Mouse (Mus musculus): ENCODE measurements around the gene Slc35b2. TPM values are rescaled to one million over a fixed set of nuclear protein-coding genes. Genes with fewer than 3 reads are reported as not detected.

The Slc35b2 gene
- polyA plus RNA-seq, 1 experiment from 2014 or later: 75.8 TPM

DNA sequence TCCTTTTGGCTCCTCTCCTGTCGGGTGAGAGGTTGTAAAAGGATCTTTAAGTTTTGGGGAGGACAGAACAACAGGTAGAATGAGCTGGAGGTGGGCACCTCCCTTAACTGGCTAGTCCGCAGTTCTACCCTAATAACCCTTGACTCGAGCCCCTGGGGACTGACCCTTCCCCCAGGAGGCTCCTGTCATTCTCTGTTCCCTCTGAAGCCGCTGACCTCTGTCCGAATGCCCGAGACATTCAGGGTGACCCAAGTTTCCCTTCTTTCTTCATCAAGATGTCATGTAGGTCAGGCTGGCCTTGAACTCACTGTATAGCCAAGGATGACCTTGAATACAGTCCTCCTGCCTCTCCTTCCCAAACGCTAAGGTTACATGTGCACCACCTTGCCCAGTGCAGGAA lies 24.7 kb downstream of the Slc35b2 start:
- Histone ChIP-seq H3K9me3 (replicated peaks) (0 out of 2 replicates have a peak, but pooled peaks cover 6% of the 10 kb centered on the region), H3K4me2 (no peak overlapping the region), H3K4me3 (no peak overlapping the region), H3K27me3 (no peaks in the 10 kb centered on the region), H3K36me3 (peaks cover 33% of the 10 kb centered on the region), H3K27ac (no peak overlapping the region), H3K9ac (no peak overlapping the region), H3K4me1 (replicated peaks) (peaks cover 54% of the 10 kb centered on the region)
- 84% methylated on average over 7 of the region's 7 CpGs for WGBS
- no peak for ATAC-seq (replicated peaks; ENCODE audit: insufficient number of reproducible peaks, insufficient read depth, low FRiP score, low read depth)

DNA sequence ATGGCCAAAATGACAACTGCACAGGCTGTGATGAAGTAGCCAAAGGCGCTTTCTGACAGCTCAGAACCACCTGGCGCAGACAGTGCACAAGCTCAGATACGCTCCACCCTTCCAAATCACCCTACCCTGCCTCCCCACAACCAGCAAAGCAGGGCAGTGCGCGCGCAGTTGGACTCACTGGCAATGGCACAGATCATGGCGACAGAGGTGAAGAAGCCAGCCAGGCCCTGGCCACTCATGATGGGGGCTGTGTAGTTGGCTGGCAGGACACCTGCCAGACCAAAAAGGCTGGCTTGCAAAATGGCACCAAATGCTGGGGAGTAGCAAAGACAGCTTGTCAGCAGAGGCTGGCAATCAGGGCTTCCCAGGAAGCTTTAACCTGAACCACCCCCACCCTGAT lies 25.6 kb downstream of the Slc35b2 start:
- 97% methylated on average over 7 of the region's 7 CpGs for WGBS
- ATAC-seq (replicated peaks; ENCODE audit: insufficient number of reproducible peaks, insufficient read depth, low FRiP score, low read depth): no peak
- Histone ChIP-seq H3K27ac (no peak overlapping the region), H3K36me3 (peaks cover 33% of the 10 kb centered on the region), H3K9me3 (replicated peaks) (0 out of 2 replicates have a peak, but pooled peaks cover 6% of the 10 kb centered on the region), H3K4me1 (replicated peaks) (peaks cover 56% of the 10 kb centered on the region), H3K9ac (no peak overlapping the region), H3K4me3 (no peak overlapping the region), H3K27me3 (no peaks in the 10 kb centered on the region; the same call in 1 of the 2 replicates), H3K4me2 (no peak overlapping the region)

DNA sequence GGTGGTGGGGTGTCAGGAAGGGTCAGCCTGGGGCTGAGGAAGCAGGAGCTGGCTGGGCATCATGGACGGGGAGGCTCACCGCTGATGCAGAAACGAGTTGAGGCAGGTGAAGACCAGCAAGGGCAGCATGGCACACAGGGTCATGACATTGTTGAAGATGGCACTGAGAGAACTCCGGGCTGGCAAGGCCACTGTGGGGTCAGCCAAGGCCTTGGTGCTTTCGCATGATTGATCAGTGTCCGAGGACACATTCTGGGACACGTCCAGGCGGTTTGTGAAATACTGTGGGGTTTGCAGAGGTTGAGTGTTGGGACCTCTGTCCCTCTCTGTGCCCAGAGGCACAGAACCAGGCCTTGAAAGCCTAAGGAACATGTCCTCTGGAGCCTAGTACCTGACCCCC lies 26.2 kb downstream of the Slc35b2 start:
- ATAC-seq (replicated peaks; ENCODE audit: insufficient number of reproducible peaks, insufficient read depth, low FRiP score, low read depth): no peak
- Histone ChIP-seq H3K9ac (no peak overlapping the region), H3K27me3 (no peaks in the 10 kb centered on the region; the same call in 1 of the 2 replicates), H3K36me3 (peaks cover 33% of the 10 kb centered on the region), H3K4me1 (replicated peaks) (peaks cover 56% of the 10 kb centered on the region), H3K9me3 (replicated peaks) (0 out of 2 replicates have a peak, but pooled peaks cover 6% of the 10 kb centered on the region), H3K4me2 (no peak overlapping the region), H3K4me3 (no peak overlapping the region), H3K27ac (no peak overlapping the region)
- WGBS: 92% methylated on average over 8 of the region's 8 CpGs

DNA sequence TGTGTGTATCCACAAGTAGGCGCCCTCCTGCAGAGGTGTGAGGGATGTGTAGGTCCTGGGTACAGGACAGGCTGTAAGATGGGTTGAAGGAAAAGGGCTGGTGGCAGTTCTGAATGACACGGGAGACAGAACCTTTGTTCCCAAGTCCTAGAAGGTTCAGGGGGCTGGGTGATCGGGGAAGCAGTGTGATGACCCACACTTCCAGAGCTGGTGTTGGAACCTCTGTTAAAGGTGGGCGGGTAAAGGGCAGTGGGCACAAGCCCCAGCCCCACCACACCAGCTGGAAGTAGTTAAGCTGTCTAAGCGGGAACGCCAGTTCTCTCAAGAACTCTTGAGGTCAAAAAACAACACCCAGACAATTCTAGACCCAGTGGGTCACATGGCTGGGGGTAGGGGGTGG lies 26.7 kb downstream of the Slc35b2 start:
- H3K9ac ChIP-seq: no peak overlapping the region
- ATAC-seq (replicated peaks; ENCODE audit: insufficient number of reproducible peaks, insufficient read depth, low FRiP score, low read depth): no peak
- H3K4me2 ChIP-seq: no peak overlapping the region
- no peak overlapping the region for H3K27ac ChIP-seq
- H3K36me3 ChIP-seq: peaks cover 33% of the 10 kb centered on the region
- H3K9me3 ChIP-seq (replicated peaks): 0 out of 2 replicates have a peak, but pooled peaks cover 6% of the 10 kb centered on the region
- no peak overlapping the region for H3K4me3 ChIP-seq
- H3K4me1 ChIP-seq (replicated peaks): peaks cover 56% of the 10 kb centered on the region
- no peaks in the 10 kb centered on the region; the same call in 1 of the 2 replicates for H3K27me3 ChIP-seq
- WGBS: 72% methylated on average over 6 of the region's 6 CpGs

DNA sequence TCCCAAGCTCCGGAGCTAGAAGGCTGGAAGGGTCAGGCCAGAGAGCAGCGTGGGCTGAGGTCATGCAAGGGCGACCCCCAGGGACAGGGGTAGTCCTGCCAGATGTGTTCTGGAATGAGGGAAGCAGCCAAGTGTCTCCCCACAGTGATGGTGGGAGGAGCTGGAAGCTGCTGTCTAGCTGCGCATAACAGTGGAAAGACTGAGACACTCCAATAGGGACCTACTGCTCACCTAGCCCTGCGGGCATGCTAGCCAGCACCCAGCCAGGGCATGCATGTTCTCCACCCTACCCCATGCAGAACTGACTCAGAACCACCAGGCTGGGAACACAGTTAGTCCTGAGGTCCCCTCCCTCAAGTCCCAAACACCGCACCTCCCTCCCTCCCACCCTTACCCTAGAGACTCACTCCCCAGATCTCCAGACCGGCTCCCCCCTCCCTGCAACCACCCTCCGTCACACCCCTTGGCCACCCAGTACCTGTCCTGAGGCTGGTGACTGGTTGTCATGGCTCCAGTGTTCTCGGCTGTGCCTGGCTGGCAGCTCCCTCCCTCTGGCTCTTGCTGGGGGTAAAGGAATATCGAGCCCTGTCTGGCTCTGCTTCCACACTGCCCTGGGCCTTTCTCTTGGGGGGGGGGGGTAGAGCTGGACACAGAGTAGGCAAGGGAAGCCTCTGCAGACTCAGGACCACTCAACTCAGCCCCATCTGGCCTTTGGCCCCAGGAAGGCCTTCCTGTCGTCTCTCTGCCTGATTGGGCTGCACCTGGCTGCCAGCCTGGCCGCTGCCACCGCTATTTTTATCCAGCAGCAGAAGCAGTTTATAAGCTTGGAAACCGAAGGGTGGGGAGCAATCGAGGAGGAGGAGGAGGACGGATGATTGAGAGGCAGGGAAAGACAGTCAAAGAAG lies 28.3 kb downstream of the Slc35b2 start:
- no peak for ATAC-seq (replicated peaks; ENCODE audit: insufficient number of reproducible peaks, insufficient read depth, low FRiP score, low read depth)
- H3K4me2 ChIP-seq: peak overlapping the region; percentile 99
- peak overlapping the region; percentile 85 for H3K9ac ChIP-seq
- H3K27ac ChIP-seq: peak overlapping the region; percentile 84
- no peaks in the 10 kb centered on the region; the same call in 1 of the 2 replicates for H3K27me3 ChIP-seq
- H3K4me3 ChIP-seq: peak overlapping the region; percentile 76
- H3K9me3 ChIP-seq (replicated peaks): 0 out of 2 replicates have a peak, but pooled peaks cover under 1% of the 10 kb centered on the region
- H3K36me3 ChIP-seq: peaks cover 27% of the 10 kb centered on the region
- 39% methylated on average over 16 of the region's 16 CpGs for WGBS
- H3K4me1 ChIP-seq (replicated peaks): peaks cover 61% of the 10 kb centered on the region

DNA sequence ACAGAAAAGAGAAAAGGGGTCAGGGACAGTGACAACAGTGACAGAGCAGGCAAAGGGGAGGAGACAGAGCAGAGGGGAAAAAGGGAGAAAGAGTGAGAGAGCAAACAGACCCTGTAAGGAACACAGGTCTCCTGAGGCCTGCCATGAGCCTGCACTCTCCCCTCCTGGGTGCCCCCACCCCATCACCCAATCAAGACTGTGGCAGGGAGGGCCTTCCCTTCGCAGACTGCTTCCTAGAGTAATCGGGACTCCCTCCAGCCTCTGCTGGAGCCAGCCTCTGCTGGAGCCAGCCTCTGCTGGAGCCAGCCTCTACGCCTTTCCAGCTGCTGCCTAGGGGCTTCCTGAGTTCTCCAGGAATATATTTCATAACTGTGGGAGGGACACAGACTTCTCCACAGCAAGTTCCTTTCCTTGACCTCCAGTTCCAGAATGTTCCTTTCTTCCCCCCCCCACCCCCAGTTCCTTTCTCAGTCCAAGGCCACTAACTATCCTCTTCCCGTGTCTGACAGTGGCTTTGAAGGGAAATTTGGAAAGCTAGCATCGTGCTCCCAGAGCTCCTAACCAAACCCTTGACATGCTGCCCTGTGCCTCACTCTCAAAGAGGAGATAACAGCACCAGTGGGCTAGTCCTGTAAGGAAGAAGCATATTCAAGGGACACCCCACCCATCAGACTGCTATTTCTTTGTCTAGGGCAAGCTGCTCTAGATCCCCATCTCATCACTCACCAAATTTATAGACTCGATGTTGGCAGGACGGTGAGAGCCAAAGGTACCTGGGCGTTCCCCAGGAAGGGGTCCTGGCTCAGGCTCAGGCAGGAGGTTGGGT lies 29.1 kb downstream of the Slc35b2 start:
- peak overlapping the region; percentile 99 for H3K4me2 ChIP-seq
- peak overlapping the region; percentile 84 for H3K27ac ChIP-seq
- 37% methylated on average over 8 of the region's 8 CpGs for WGBS
- H3K9me3 ChIP-seq (replicated peaks): no peaks in the 10 kb centered on the region
- H3K9ac ChIP-seq: peak overlapping the region; percentile 85
- ATAC-seq (replicated peaks; ENCODE audit: insufficient number of reproducible peaks, insufficient read depth, low FRiP score, low read depth): no peak
- H3K4me1 ChIP-seq (replicated peaks): peaks cover 64% of the 10 kb centered on the region
- H3K27me3 ChIP-seq: no peaks in the 10 kb centered on the region; the same call in 1 of the 2 replicates
- peak overlapping the region; percentile 76 for H3K4me3 ChIP-seq
- peaks cover 19% of the 10 kb centered on the region; the same call in 1 of the 2 replicates for H3K36me3 ChIP-seq

DNA sequence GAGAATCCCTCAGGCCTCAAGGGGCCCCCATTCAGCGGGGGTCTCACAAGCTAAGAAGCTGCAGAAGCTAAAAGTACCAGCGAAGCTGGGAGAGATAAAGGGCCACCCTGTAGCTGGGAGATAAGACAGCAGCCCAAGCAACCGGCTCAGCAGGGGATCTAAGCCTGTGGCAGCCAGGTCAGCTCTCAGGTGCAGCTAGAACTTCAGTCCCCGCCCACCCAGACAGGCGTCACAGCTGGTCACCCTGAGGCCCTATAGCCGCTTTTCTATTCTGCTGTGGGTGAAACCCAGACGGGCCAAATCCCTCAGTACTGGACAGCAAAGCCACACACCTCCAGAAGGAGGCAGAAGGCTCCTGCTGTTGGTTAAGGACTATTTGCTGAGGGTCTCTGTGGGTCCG lies 29.8 kb downstream of the Slc35b2 start:
- peak overlapping the region; percentile 99 for H3K4me2 ChIP-seq

DNA sequence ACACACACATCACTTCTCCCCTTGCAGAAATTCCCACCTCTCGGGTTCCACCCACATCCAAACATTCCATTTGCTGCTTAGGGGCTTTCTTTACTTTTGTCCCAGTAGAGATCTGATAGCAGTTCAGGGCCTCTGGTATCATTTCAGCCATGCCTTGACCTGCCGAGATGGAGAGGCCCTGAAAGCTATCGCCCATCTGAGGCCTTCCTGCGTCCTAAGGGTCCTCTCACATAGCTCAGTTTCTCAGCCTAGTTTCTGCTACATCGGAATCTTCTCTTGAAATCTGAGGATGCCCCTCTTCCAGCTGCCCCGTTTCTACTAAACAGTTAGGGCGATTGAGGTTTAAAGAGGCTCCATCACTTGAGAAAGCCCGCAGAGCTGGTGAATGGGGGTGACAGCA lies 30.5 kb downstream of the Slc35b2 start:
- peak overlapping the region; percentile 99 for H3K4me2 ChIP-seq
- no peak overlapping the region for H3K27ac ChIP-seq
- peaks cover 9% of the 10 kb centered on the region; the same call in 1 of the 2 replicates for H3K36me3 ChIP-seq
- H3K27me3 ChIP-seq: no peaks in the 10 kb centered on the region; the same call in 1 of the 2 replicates
- peak overlapping the region; percentile 85; the same call in 1 of the 2 replicates for H3K9ac ChIP-seq
- no peaks in the 10 kb centered on the region for H3K9me3 ChIP-seq (replicated peaks)
- 46% methylated on average over 8 of the region's 8 CpGs for WGBS
- H3K4me1 ChIP-seq (replicated peaks): peaks cover 69% of the 10 kb centered on the region
- peak overlapping the region; percentile 76 for H3K4me3 ChIP-seq
- no peak for ATAC-seq (replicated peaks; ENCODE audit: insufficient number of reproducible peaks, insufficient read depth, low FRiP score, low read depth)

More for the DNA sequence above, 29.8 kb downstream of the Slc35b2 start:
- ATAC-seq (replicated peaks; ENCODE audit: insufficient number of reproducible peaks, insufficient read depth, low FRiP score, low read depth): no peak
- Histone ChIP-seq H3K27me3 (no peaks in the 10 kb centered on the region; the same call in 1 of the 2 replicates), H3K4me1 (replicated peaks) (peaks cover 67% of the 10 kb centered on the region), H3K9me3 (replicated peaks) (no peaks in the 10 kb centered on the region), H3K27ac (peak overlapping the region; percentile 84; the same call in 1 of the 2 replicates), H3K4me3 (peak overlapping the region; percentile 76), H3K9ac (peak overlapping the region; percentile 85), H3K36me3 (peaks cover 15% of the 10 kb centered on the region; the same call in 1 of the 2 replicates)
- whole genome bisulfite sequencing: 33% methylated on average over 8 of the region's 8 CpGs

DNA sequence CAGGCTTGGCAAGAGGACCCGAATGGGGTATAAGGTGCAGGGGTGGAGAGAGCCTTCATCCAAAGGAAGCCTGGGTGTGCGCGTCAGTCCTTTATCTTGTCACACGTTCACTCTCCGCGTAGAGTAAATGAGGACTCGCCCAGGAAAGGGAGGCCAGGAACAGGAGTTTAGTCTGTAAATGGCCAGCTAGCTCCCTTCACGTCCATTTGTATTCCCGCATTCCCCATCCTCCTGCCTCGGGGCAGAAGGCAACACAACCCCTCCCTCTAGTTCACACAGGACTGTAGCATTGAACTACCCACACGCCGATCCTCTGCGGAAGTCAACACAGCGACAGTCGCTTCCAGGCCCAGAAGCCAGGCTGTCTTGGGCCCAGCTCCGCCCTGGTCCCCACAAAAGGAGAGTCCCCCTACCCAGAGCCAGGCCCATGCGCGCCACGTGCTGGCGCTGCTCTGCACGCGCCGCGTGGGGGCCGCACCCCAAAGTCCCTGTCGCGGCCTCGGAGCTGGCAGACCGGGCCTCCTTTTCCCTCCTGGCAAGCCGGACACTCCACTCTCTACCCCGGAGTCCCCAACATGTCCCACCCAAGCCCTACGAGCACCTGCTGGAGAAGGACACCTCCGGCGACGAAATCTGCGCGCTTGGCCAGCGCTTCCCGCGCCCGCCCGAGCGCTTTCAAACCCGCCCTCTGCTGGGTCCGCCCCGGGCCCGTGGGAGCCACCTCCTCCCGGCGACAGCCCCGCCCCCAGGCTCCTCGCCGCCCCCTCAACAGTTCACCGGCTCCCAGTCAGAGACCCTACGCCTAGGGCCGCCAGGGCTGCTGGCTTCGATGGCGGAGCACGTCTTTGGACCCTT lies 31.4 kb downstream of the Slc35b2 start:
- H3K4me3 ChIP-seq: peak overlapping the region; percentile 76
- WGBS: under 1% methylated on average over 58 of the region's 58 CpGs
- peak; percentile 67 for ATAC-seq (replicated peaks; ENCODE audit: insufficient number of reproducible peaks, insufficient read depth, low FRiP score, low read depth)
- no peaks in the 10 kb centered on the region for H3K9me3 ChIP-seq (replicated peaks)
- peak overlapping the region; percentile 75 for H3K27ac ChIP-seq
- H3K27me3 ChIP-seq: no peaks in the 10 kb centered on the region; the same call in 1 of the 2 replicates
- H3K4me1 ChIP-seq (replicated peaks): peaks cover 76% of the 10 kb centered on the region
- peak overlapping the region; percentile 99 for H3K4me2 ChIP-seq
- H3K9ac ChIP-seq: peak overlapping the region; percentile 85
- H3K36me3 ChIP-seq: no peaks in the 10 kb centered on the region

DNA sequence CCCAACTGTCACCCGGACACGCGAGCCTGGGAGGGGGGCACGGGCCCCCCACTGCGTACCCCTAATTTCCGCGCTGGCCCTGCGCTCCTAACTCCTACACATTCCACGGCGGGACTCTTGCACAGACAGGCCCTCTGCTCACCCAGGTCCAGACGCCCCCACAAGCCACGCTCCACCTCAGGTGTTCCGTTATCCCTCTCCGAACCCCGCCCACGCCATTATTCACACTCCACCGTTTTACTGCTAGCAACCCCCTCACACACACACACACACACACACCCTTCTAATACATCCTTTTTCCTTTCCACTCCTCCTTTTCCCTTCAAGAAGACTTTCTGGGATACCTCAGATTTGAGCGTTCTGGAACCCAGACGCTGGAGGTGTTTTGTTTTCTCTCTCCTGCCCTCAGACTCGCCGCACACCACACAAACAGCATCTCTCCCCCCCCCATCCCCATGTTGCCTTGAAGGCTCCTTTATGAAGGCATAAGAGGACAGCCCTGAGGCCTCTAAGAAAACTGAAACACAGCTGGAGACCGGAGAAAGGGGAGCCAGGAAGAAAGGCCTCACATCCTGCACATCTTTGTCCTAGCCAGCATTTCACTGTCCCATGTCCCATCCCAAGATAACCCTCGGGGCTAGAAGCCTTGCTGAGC lies 32.2 kb downstream of the Slc35b2 start:
- peaks cover 5% of the 10 kb centered on the region; the same call in 1 of the 2 replicates for H3K27me3 ChIP-seq
- H3K27ac ChIP-seq: peak overlapping the region; percentile 75
- ATAC-seq (replicated peaks; ENCODE audit: insufficient number of reproducible peaks, insufficient read depth, low FRiP score, low read depth): no peak
- peak overlapping the region; percentile 76 for H3K4me3 ChIP-seq
- H3K9me3 ChIP-seq (replicated peaks): no peaks in the 10 kb centered on the region
- peak overlapping the region; percentile 85 for H3K9ac ChIP-seq
- peak overlapping the region; percentile 99 for H3K4me2 ChIP-seq
- WGBS: 15% methylated on average over 23 of the region's 23 CpGs
- H3K36me3 ChIP-seq: no peaks in the 10 kb centered on the region
- peaks cover 76% of the 10 kb centered on the region for H3K4me1 ChIP-seq (replicated peaks)

Measured in heart, embryonic 15.5 days (tissue).